Mouse (Mus musculus): ENCODE results near the gene Eln.

Gene Eln

DNA sequence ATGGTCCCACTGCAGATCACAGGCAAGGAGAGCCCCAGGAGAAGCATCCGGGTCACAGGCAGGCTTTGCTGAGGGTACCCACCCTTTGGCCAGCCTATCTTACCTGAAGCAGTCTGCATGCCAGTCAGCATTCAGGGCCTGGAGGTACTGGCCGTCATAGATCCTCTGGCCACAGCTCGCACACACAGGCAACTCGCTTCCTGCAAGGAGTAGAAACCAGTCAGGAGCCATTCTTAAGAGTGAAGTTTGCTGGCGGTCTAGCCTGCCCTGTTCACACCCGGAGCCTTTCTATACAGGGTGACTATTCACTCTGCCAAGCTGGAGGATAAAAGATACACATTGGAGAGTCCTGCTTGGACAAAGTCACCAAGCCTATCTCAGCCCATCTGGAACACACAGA, 60.6 kb downstream of the Eln start:
- DNase-seq (ENCODE audit: low spot score in 2 of 2), result no peak

DNA sequence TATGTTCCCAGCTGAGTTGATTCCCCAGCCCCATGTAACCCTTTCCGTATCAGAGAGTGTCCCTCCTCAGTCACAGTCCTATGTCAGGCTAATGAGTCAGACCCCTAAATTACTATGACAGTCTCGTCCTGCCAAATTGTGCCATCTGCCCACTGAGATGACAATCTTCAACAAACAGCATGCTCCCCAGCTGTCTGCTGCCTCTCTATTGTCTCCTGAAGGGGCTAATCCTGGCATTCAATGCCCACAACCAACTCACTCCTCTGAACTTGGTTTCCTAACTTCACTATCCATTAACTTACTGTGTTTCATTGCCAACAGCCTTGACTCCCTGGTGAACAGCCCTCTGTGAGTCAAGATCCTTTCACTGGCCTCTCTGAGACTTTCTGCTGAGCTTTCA, 62.7 kb downstream of the Eln start:
- no peak for DNase-seq (ENCODE audit: low spot score in 2 of 2)

DNA sequence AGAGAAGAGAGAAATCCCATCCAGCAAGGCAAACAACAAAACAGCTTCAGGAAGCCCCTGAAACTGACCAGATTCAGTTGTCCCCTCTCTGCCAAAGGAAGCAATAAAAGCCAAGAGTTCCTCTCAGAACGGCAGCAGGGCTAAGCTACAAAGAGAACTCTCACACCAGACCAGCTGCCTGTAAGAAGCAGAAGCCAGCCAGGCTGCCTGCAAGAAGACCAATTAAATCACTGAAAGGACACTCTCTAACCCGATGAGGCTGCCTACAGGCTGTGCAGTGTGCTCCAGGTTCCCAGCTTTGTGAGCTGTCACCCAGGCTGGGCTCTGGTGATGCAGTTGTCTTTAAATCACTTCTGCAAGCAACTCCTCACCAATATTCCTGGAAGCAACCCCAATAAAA, 63.3 kb downstream of the Eln start:
- DNase-seq (ENCODE audit: low spot score in 2 of 2), result no peak

DNA sequence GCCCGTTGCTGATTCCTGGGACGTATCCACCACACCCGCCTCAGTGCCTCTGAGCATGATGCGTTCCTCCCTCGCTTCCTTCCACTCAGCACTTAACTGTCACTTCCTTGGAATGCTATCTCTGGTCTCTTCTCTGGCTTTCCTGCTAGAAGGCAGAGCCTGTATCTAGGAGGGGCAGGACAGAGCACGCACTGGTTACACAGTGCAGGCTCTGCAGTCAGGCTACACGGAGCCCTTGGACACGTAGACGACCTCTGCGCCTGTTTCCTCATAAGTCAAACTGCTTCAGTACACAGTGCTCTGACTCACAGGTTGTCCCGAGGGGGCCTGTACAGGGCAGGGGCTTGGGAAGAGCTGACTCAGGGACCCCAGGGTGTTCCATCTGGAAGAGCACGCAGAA, 66.9 kb downstream of the Eln start:
- DNase-seq (ENCODE audit: low spot score in 2 of 2), result no peak

DNA sequence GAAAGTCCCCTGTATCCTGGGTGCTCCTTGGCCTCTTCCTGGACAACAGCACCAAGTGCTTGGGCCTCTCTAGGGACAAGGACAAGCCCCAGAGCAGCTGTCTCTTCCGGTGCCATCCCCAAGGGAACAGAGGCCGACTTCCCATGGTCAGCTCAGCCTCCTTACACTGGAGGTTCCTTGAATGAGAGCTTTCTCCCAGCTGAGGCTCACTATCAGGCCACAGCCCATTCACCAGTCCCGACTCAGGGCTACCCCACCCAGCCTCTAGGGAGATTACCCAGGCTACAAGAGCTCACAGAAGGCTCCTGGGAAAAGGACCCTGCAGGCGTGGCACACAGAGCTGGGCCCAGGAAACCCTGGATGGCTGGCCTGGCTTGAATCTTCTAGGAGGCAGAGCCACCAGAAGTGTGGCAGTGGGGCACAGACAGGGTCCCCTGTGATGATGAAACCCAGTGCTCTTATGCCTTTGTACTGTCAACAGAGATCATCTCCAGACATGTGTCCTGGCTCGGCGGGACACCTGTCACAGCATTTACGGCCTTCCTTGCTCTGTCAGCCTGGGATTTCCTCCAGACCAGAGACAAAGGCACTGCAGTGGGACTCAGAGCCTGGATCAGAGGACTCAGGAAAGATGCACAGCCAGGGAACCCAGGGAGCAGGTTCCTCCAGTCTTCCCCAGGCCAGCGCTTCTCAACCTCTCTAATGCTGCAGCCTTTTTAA, 68.1 kb downstream of the Eln start:
- no peak for DNase-seq (ENCODE audit: low spot score in 2 of 2)

DNA sequence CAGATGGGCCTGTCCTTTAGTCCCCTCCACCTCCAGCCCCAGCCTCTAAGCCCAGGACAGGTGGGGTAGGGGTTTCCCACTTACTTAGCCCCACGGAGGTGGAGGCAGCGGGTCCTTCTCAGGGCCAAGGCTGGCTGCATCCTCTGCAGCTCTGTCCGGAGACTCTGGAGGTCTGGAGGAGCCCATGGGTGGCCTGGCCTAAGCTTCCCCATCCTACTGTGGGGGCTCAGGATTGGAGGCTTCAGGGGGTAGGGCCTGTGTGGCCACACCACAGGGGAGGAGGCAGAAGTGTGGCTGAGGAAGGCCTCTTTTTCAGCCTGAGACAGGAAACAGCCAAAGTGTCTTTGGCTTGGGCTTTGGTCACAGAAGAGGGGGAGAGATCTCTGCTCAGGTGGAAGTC, 69.1 kb downstream of the Eln start:
- DNase-seq (ENCODE audit: low spot score in 2 of 2), result no peak

DNA sequence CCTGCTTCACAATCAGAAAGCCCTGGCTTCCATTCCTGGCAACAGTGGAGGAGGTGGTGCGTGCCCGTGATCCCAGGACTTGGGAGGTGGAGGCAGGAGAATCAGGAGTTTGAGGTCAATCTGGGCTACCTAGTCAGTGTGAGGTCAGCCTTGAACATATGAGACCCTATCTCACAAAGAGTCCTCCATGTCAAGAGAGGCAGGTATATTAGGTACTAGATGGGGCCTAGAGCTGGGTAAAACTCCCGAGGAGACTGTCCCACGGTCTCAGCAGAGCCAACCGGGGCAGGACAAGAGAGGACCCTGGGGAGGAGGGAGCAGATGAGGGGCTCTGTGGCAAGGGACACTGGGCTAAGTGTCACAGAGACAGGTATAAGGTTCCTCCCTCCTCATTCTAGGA, 69.6 kb downstream of the Eln start:
- DNase-seq (ENCODE audit: low spot score in 2 of 2), result no peak

DNA sequence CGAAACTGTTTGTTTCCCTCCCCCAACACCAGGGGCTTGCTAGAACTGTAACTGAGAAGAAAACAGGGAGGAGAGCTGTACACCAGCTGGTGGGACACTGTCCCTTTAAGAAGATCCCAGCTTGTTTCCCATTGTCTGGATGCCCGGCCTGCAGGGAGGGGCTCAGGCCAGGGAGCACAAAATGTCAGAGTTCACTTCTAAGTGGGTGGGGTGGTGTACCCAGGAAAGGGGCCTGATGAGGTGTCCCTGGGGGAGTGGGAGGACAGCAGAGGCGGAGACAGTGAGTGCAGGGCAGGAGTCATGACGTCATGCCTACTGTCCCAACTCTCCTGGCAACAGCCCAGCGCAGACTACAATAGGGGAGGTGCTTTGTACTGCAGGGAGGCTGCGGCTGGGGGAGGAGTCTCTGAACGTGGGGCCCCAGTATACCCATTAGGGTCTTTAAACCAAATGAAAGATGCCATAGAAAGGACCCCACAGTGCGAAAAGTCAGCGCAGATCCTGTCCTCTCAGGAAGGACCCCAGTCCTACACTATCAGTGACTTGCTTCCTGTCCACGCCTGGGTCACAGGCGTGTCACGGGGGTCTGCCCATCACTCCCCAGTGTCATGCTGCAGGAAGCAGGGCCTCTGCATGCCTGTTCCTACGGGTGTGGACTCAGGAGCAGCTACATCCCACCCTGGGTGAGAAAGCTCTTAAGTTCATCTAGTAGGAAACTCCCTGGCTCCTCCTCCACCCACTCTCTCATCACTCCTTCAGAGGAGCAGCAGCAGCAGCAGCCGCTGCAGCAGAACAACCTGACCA, 71.0 kb downstream of the Eln start:
- DNase-seq (ENCODE audit: low spot score in 2 of 2), result no peak

DNA sequence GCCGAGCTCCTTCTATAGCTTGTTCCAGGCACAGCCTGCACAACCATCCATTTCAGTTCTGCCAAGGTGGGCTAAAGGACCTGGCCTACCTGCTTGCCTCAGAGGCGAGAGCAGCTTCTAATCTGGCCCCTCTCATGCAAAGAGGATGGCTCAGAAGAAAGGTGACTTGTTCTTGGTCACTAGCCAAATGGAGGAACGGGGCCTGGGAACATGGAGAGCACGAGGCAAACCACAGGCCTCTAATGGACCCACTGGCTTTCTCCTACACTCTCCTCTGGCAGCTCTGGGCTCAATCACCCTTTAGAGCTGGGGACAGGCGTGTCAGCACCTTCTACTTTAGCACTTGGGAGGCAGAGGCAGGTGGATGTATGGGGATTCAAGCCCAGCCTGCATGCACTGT, 72.1 kb downstream of the Eln start:
- no peak for DNase-seq (ENCODE audit: low spot score in 2 of 2)

DNA sequence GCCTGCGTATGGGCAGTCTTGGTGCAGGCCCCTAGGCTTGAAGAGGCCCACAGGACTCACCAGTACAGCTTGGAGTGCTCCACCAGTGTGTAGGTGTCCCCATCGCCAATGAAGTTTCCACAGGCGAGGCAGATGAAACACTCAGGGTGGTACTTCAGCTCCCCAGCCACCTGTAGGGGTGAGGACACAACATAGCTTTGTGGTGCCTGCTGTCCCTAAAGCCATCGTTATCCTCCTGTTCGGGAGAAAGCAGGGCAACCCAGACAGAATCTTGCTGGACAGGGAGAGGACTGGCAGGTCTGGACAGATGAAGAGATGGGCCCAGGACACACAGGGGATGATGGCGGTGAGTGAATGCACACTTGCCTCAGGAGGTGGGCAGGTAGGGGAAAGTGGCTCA, 74.5 kb downstream of the Eln start:
- DNase-seq (ENCODE audit: low spot score in 2 of 2), result no peak

DNA sequence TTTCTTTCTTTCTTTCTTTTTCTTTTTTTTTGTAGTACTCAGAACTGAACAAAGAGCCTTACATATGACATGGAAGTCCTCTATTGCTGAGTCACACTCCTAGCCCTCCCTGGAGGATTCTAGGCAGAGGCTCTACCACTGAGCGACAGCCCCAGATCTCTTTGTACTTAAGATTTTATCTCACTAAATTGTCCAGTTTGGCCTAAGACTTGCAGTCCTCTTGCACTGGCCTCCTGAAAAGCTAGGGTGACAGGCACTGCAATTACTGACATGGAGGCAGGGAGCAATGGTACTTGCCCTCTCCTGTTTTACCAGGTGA, 75.0 kb downstream of the Eln start:
- no peak for DNase-seq (ENCODE audit: low spot score in 2 of 2)

DNA sequence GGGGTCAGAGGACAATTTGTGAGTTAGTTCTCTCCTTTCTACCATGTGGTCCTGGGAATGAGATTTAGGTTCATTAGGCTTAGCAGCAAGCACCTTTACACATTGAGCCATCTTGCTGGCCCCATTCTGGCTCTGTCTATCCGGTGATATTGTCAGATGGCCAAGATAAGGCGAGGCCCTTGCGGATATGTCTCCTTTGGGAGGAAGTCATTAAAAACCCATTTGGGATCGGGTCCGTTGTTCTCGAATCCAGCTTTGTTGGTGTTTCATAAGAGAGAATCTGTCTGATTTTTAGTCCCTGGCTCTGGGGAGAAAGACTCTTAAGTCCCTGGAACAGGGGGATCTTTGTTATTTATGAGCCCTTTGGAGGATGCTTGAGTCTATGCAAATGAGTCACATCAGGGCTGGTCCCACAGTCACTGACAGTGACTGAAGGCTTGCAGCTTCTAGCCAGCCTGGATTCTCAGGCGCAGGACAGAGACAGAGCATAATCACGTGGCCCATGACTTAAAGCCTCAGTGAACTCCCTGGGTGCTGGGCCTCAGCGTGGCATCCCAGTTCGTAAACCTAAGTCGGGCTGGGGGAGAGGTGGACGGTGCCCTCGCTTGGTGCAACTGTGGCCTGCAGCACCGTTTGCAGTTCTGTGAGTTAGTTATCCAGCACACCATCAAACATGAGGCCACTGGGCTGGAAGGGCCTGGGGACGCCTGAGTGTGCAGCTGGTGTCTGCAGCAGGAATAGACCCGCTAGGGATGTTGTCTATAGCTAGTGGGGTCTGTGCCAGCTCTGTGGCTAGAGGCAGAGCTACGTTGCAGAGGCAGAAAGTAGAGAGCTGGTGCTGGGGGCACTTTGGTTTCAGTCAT, 75.6 kb downstream of the Eln start:
- no peak for DNase-seq (ENCODE audit: low spot score in 2 of 2)

DNA sequence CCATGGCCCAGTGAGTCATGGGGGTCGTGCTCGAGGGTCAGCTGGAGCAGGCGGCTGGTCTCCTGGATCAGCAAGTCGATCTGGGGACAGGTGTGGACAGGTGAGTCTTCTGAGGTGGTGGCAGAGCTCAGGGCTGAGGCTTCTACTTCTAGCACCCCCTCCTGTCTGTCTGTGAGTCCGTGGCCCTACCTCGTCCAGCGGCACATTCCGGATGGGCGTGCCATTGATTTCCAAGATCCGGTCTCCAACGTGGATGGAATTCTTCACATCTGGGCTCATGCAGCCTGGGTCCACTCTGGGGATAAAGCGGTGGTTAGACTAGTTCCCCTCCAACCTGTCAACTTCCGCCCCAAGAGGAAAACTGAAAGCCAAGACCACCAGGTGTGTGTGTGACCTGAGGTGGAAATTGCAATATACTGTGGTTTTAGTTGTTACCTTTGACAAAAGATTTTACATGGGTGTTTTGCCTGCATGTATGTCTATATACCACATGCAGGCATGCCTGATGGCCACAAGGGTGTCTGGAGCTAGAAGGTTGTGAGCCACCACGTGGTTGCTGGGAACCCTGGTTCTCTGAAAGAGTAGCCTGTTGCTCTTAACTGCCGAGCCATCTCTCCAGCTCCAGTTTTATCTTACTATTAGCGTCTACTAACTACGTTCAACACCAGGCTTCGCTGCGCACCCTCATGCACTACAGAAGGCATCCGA, 78.0 kb downstream of the Eln start:
- DNase-seq (ENCODE audit: low spot score in 2 of 2), result no peak

DNA sequence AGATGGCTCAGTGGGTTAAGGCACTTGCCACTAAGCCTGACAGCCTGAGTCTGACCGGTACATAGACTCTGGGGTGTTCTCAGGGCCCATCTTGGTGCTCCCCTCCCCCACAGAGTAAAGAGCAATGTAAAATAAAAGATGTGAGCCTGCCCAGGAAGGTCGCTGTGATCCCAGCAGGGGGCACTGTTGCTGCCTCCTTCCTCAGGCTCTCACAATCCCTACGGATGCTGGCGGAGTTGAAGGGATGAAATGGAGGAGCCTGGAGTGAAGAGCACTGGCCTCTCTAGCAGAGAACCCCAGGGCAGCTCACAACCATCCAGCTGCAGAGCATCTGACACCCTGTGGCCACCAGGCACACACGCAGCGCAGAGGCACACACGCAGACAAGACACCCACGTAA, 78.6 kb downstream of the Eln start:
- DNase-seq (ENCODE audit: low spot score in 2 of 2), result no peak

DNA sequence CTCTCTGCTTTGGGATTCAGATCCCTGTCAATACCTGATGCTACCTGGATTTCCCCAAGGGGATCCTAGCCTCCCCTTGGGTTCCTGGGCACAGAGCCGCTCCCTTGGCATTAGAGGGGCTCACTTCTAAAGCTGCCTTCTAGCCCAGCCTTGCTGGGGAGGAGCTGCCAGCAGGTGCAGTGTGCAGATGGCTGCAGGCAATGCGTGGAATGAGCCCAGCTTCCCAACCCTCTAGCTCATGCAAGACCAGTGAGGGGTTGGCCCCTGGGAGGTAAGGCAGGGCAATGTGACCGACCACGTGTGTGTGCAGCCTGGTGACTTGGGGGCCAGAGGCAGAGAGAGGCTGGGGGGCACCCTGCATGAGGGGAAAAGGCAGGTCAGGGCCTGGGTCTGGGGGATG, 90.4 kb downstream of the Eln start:
- no peak for DNase-seq (ENCODE audit: low spot score in 2 of 2)

Data from spleen, postnatal 14 days (tissue).